23 mouse cellular contexts compared by ENCODE assay signal in genomic region chr4:132291056-132291455, GRCm38 (mm10). TPM values are rescaled to one million over a fixed set of nuclear protein-coding genes. Genes with fewer than 3 reads are reported as not detected.
DNase-seq lines count a peak whose midpoint lies in the region; ATAC-seq and TF ChIP-seq lines count a peak whose summit lies in the region.
"Had no signal": no experiment of that assay in that cellular context is flagged by ENCODE, and none has a peak within 500 bp of the region (broad histone marks: within the 10 kb centered on the region; RNA-seq: fewer than 3 reads in every experiment).

No protein-coding gene starts in this region.

- H3K36me3 ChIP-seq in ES-Bruce4 (ENCODE audit: control insufficient read depth, insufficient read depth, low read length, poor library complexity, severe bottlenecking), result peaks cover 5% of the 10 kb centered on the region

- no peaks in the 10 kb centered on the region for H3K27me3 ChIP-seq in ES-Bruce4 (ENCODE audit: control insufficient read depth, insufficient read depth, low read length, poor library complexity, severe bottlenecking)
- H3K27me3 ChIP-seq: embryonic facial prominence, embryonic 13.5 days; embryonic facial prominence, embryonic 15.5 days; forebrain, embryonic 12.5 days had no signal

- no peaks in the 10 kb centered on the region for H3K4me1 ChIP-seq in ES-Bruce4 (ENCODE audit: control insufficient read depth, insufficient read depth, low read length)
- H3K4me1 ChIP-seq: embryonic facial prominence, embryonic 13.5 days; embryonic facial prominence, embryonic 15.5 days; forebrain, embryonic 10.5 days; forebrain, embryonic 12.5 days had no signal

- DNase-seq in ES-CJ7 (ENCODE audit: low read depth, low spot score), result peak; percentile 60
- DNase-seq in ZHBTc4 (ENCODE audit: low read depth, low spot score), result peak; percentile 55
- DNase-seq in layer of hippocampus, adult 8-10 months (ENCODE audit: low spot score in 2 of 2), result no peak
- DNase-seq: adrenal gland, adult 2 months; adrenal gland, postnatal 10 days; adrenal gland, postnatal 25 days; cerebellum, adult 11 months; cerebellum, adult 18-20 months; cerebellum, adult 8-10 months; cerebellum, adult 9-11 months; cerebellum, postnatal 14 days; cerebellum, postnatal 36 days; embryo, embryonic 11 days had no signal

- no peaks in the 10 kb centered on the region for H3K9me3 ChIP-seq in ES-Bruce4 (replicated peaks; ENCODE audit: control insufficient read depth, insufficient read depth, low read length, poor library complexity, severe bottlenecking)
- H3K9me3 ChIP-seq: embryonic facial prominence, embryonic 13.5 days; embryonic facial prominence, embryonic 15.5 days had no signal

- H3K27ac ChIP-seq in ES-Bruce4 (ENCODE audit: insufficient read depth, low read length), result peak overlapping the region; percentile 34; the same call in 1 of the 2 replicates
- H3K27ac ChIP-seq: embryonic facial prominence, embryonic 13.5 days; embryonic facial prominence, embryonic 15.5 days; forebrain, embryonic 10.5 days; forebrain, embryonic 12.5 days had no signal

- TF ChIP-seq CTCF in ES-Bruce4 (IDR thresholded peaks at IDR 0.05; ENCODE audit: low read depth, low read length), result no peak

- no peak overlapping the region for H3K9ac ChIP-seq in ES-Bruce4 (ENCODE audit: low read depth, poor library complexity, severe bottlenecking)
- H3K9ac ChIP-seq: embryonic facial prominence, embryonic 13.5 days; embryonic facial prominence, embryonic 15.5 days; forebrain, embryonic 12.5 days had no signal

- ATAC-seq in granulocyte monocyte progenitor cell, adult 5-6 weeks (replicated peaks; ENCODE audit: poor library complexity, severe bottlenecking), result no peak
- ATAC-seq: forebrain, embryonic 14.5 days; forebrain, embryonic 16.5 days had no signal

- TF ChIP-seq EP300 in ES-Bruce4 (IDR thresholded peaks at IDR 0.05; ENCODE audit: insufficient read depth, low read depth, low read length), result no peak

- TF ChIP-seq POLR2A in ES-Bruce4 (IDR thresholded peaks at IDR 0.05; ENCODE audit: insufficient read depth, low read length), result no peak

- no peak overlapping the region for H3K4me3 ChIP-seq in ES-Bruce4 (ENCODE audit: low read depth, low read length)
- H3K4me3 ChIP-seq: embryonic facial prominence, embryonic 13.5 days; embryonic facial prominence, embryonic 15.5 days; erythroblast, embryonic 14.5 days; forebrain, embryonic 10.5 days; forebrain, embryonic 12.5 days had no signal

RNA-seq across cellular contexts. Expression of gene Rab42, which starts 12.1 kb away (rescaled TPM):
- polyA plus RNA-seq in ES-Bruce4 (2011; ENCODE audit: insufficient read depth, insufficient read length, low read depth, missing spikeins), result 0.90 TPM in 1 of 2 replicates, not detected in the other
- 1 to 10 TPM; 1.4 to 2.8 (median 1.9) TPM for total RNA-seq in layer of hippocampus, adult 8-10 months (2022)
- 3.2 TPM in 1 of 2 replicates, not detected in the other for total RNA-seq in granulocyte monocyte progenitor cell, adult 5-6 weeks (2014; fragmentation: Nextera tagmentation)
- not detected in 2 replicates for total RNA-seq in granulocyte monocyte progenitor cell, adult 5-6 weeks (2017)
- total RNA-seq: common myeloid progenitor, adult 5-6 weeks had no signal

RNA-seq across cellular contexts. Expression of gene Taf12, which starts 16.9 kb away (rescaled TPM):
- polyA plus RNA-seq in ES-Bruce4 (2011; ENCODE audit: insufficient read depth, insufficient read length, low read depth, missing spikeins), result 34.3 and 35.2 TPM in 2 replicates
- total RNA-seq in layer of hippocampus, adult 8-10 months (2022), result 10 to 100 TPM; 20.6 to 27.9 (median 24.9) TPM
- 23.1 and 25.5 TPM in 2 replicates for total RNA-seq in granulocyte monocyte progenitor cell, adult 5-6 weeks (2014; fragmentation: Nextera tagmentation)
- 47.0 and 48.7 TPM in 2 replicates for total RNA-seq in granulocyte monocyte progenitor cell, adult 5-6 weeks (2017)

RNA-seq across cellular contexts. Expression of gene Gmeb1, which starts 29.7 kb away (rescaled TPM):
- polyA plus RNA-seq in ES-Bruce4 (2011; ENCODE audit: insufficient read depth, insufficient read length, low read depth, missing spikeins), result 23.8 and 25.9 TPM in 2 replicates
- 10 to 100 TPM; 23.9 to 25.1 (median 24.5) TPM for total RNA-seq in layer of hippocampus, adult 8-10 months (2022)
- total RNA-seq in granulocyte monocyte progenitor cell, adult 5-6 weeks (2014; fragmentation: Nextera tagmentation), result 16.8 and 20.9 TPM in 2 replicates
- 15.3 and 18.0 TPM in 2 replicates for total RNA-seq in granulocyte monocyte progenitor cell, adult 5-6 weeks (2017)

RNA-seq across cellular contexts. Expression of gene Trnau1ap, which starts 38.3 kb away (rescaled TPM):
- 35.2 and 36.1 TPM in 2 replicates for polyA plus RNA-seq in ES-Bruce4 (2011; ENCODE audit: insufficient read depth, insufficient read length, low read depth, missing spikeins)
- total RNA-seq in layer of hippocampus, adult 8-10 months (2022), result 10 to 100 TPM; 21.9 to 27.1 (median 24.0) TPM
- 29.7 and 36.3 TPM in 2 replicates for total RNA-seq in granulocyte monocyte progenitor cell, adult 5-6 weeks (2014; fragmentation: Nextera tagmentation)
- total RNA-seq in granulocyte monocyte progenitor cell, adult 5-6 weeks (2017), result 37.8 and 54.9 TPM in 2 replicates

Comparison
In these comparisons a context has a peak if more than half of its experiments do, and no peak if none do; other contexts are left out.
1. DNase-seq: peak in ES-CJ7 (single experiment) and ZHBTc4 (single experiment); none in layer of hippocampus, adult 8-10 months (0 of 2).